Mouse (Mus musculus): ENCODE measurements around the gene Phlda2. TPM values are rescaled to one million over a fixed set of nuclear protein-coding genes. Genes with fewer than 3 reads are reported as not detected.
A peak's percentile ranks its signal among the peaks of the same experiment; 100 is the strongest.

Phlda2 gene
- polyA plus RNA-seq, 1 experiment: not detected

DNA sequence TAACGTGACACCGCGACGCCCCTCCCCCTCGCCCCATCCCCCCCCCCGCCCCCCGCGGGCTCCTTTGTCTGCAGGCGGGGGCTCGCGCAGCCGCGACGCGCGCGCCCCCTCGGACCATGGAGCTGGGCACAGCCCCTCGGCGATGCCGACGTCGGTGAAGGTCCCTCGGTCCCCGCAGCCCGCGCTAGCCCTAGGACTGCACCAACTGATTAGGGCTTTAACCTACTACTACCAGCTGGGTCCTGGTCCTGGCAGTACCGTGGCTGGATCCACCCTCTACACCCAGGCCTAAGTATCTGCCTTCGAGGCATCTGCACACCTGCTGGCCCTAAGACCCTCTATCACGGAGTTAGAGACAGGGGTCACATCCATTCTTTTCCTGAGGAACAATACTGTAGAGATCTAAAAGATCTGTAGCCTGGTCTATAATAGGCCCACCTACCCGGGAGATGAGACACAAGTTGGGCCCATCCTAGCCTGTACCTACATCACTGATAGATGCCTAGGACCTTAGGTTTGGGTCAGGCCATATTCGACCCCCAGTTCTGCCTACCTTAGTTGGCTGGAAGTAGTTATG lies 41.6 kb downstream of the Phlda2 start:
- no peaks in the 10 kb centered on the region for H3K4me1 ChIP-seq (ENCODE audit: control insufficient read depth, insufficient read depth, insufficient read length, low read length)
- H3K27ac ChIP-seq (replicated peaks; ENCODE audit: low read depth, low read length): no peak overlapping the region

DNA sequence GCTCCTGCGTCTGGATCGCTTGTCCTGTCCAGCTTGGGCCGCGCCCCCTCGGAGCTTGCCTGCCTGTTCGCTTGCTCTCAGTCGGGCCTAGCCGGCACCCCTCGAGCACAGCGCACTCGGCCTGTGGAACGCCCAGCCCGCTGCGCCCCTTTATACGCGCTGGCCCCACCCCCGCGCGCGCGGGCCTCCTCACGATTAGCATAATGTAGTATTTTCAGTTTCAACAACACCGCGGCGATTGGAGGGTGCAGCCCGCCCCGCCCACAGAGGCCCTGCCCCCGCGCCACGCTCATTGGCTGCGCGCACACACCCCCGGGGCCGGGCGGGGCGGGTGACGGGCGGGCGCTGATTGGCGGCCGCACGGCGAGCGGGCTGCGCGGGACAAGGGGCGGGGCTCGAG lies 42.1 kb downstream of the Phlda2 start, which contains the start of gene Cdkn1c:
Gene Cdkn1c, minus strand, starts transcription at position 177 of the 400 bp plus-strand sequence.
- Histone ChIP-seq H3K27ac (replicated peaks; ENCODE audit: low read depth, low read length) (0 out of 2 replicates have a peak within 1 kb of the TSS, but pooled peaks have one; percentile 34), H3K4me3 (ENCODE audit: insufficient read depth, low read depth, low read length) (peak within 1 kb of the TSS; percentile 68), H3K4me1 (ENCODE audit: control insufficient read depth, insufficient read depth, insufficient read length, low read length) (no peaks in the 10 kb centered on the region)

More for the DNA sequence above, 41.6 kb downstream of the Phlda2 start:
- peak overlapping the region; percentile 45; the same call in 1 of the 2 replicates for H3K4me3 ChIP-seq (ENCODE audit: insufficient read depth, low read depth, low read length)

DNA sequence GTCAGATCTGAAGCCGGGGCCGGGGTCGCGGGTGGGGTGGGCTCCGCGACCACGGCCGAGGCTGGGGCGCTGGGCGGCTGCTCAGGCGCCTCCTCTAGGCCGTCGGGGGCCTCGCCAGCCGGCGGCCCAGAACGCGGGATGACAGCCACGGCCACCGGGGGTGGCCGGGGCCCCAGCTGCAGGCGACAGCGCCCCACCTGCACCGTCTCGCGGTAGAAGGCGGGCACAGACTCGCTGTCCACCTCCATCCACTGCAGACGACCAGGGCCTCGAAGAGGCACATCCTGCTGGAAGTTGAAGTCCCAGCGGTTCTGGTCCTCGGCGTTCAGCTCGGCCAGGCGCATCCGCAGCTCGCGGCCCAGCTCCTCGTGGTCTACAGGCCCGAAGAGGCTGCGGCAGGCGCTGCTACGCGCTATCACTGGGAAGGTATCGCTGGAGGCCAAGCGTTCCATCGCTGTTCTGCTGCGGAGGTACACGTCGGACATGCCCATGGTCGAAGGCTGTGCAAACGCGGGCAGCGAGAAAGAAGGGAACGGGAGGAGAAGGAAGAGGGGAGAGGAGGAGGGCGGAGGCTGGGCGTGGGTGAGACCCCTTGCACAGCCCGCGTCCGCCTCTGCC lies 42.6 kb downstream of the Phlda2 start:
- H3K4me1 ChIP-seq (ENCODE audit: control insufficient read depth, insufficient read depth, insufficient read length, low read length): no peaks in the 10 kb centered on the region

DNA sequence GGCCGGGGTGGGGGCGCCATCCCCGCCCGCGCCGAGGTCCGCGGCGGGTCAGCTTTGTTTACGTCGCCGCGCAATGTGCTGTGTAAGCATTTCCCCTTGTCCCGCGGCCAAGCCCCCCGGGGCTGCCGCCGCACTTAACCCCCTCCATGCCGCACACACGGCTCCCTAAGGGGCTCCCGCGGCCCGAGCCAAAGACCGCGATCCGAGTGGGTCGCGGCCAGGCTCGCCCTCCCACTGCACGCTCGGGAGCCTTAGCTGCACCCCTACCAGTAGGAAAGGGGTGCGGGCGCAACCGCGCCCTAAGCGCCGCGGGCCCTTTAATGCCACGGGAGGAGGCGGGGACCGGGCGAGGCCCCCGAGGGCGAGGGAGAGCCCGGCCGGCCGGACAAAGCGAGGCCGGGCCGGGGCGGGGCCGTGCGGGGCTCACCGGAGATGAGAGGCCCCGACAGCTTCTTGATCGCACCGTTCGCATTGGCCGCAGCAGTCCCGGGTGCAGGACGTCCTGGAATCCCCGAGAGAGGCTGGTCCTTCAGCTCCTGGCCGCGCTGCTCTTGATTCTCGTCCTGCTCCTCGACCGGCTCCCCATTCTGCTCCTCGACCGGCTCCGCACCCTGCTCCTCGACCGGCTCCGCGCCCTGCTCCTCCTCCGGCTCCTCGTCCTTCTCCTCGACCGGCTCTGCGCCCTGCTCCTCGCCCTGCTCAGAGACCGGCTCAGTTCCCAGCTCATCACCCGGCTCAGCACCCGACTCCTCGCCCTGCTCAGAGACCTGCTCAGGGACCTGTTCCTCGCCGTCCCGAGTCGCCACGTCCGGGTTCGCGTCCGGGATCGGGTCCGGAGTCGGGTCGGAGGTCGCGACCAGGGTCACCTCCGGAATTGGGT lies 43.4 kb downstream of the Phlda2 start:
- H3K4me3 ChIP-seq (ENCODE audit: insufficient read depth, low read depth, low read length): peak overlapping the region; percentile 68
- no peaks in the 10 kb centered on the region for H3K4me1 ChIP-seq (ENCODE audit: control insufficient read depth, insufficient read depth, insufficient read length, low read length)
- 0 out of 2 replicates have a peak overlapping the region, but pooled peaks have one; percentile 34 for H3K27ac ChIP-seq (replicated peaks; ENCODE audit: low read depth, low read length)

More for the DNA sequence above, 42.6 kb downstream of the Phlda2 start:
- Histone ChIP-seq H3K4me3 (ENCODE audit: insufficient read depth, low read depth, low read length) (peak overlapping the region; percentile 68), H3K27ac (replicated peaks; ENCODE audit: low read depth, low read length) (no peak overlapping the region)

DNA sequence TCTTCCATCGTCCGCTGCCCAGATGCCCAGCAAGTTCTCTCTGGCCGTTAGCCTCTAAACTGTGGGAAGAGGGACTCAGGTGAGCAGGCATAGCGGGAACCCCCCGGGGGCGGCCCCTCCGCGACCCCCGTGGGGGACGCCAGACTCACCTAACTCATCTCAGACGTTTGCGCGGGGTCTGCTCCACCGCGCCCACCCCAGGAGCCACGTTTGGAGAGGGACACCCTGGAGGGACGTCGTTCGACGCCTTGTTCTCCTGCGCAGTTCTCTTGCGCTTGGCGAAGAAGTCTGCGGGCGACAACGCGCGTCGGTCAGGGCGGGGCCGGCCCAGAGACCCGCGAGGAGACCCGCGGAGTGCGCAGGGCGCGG lies 44.0 kb downstream of the Phlda2 start:
- H3K27ac ChIP-seq (replicated peaks; ENCODE audit: low read depth, low read length): no peak overlapping the region
- H3K4me1 ChIP-seq (ENCODE audit: control insufficient read depth, insufficient read depth, insufficient read length, low read length): no peaks in the 10 kb centered on the region
- H3K4me3 ChIP-seq (ENCODE audit: insufficient read depth, low read depth, low read length): peak overlapping the region; percentile 68

Other genes starting within 250 kb of the Phlda2 start
- gene Cdkn1c, start 42.1 kb downstream of the Phlda2 start, polyA plus RNA-seq (2012; ENCODE audit: insufficient read depth, insufficient read length, missing spikeins): 12.2 and 15.0 TPM in 2 replicates
- gene Slc22a18, start 29.4 kb downstream of the Phlda2 start, polyA plus RNA-seq (2012; ENCODE audit: insufficient read depth, insufficient read length, missing spikeins): not detected in 2 replicates
- gene Nap1l4, start 46.0 kb upstream of the Phlda2 start, polyA plus RNA-seq (2012; ENCODE audit: insufficient read depth, insufficient read length, missing spikeins): 119 and 172 TPM in 2 replicates
- 15.3 and 38.5 TPM in 2 replicates for gene Cars, start 96.9 kb upstream of the Phlda2 start, polyA plus RNA-seq (2012; ENCODE audit: insufficient read depth, insufficient read length, missing spikeins)
- gene Tnfrsf26, start 125.6 kb upstream of the Phlda2 start, polyA plus RNA-seq (2012; ENCODE audit: insufficient read depth, insufficient read length, missing spikeins): not detected in 2 replicates
- gene Tnfrsf22, start 146.5 kb upstream of the Phlda2 start, polyA plus RNA-seq (2012; ENCODE audit: insufficient read depth, insufficient read length, missing spikeins): 2.8 and 5.9 TPM in 2 replicates
- 3.4 and 8.6 TPM in 2 replicates for gene Tnfrsf23, start 182.7 kb upstream of the Phlda2 start, polyA plus RNA-seq (2012; ENCODE audit: insufficient read depth, insufficient read length, missing spikeins)